Mouse (Mus musculus) megakaryocyte, embryonic 14.5 days (primary cell): ENCODE measurements around the gene Ms4a3.

Source experiments
- FLI1 ChIP-seq: IDR thresholded peaks from 2 replicates; pipeline ENCODE4 v1.6.1; 2012; ENCODE audit warnings: low read length, inconsistent platforms, mixed read lengths
- GATA1 ChIP-seq: IDR thresholded peaks from 3 replicates; pipeline ENCODE4 v1.6.1; 2012; ENCODE audit warnings: mixed read lengths, low read length, inconsistent platforms, borderline replicate concordance

DNA sequence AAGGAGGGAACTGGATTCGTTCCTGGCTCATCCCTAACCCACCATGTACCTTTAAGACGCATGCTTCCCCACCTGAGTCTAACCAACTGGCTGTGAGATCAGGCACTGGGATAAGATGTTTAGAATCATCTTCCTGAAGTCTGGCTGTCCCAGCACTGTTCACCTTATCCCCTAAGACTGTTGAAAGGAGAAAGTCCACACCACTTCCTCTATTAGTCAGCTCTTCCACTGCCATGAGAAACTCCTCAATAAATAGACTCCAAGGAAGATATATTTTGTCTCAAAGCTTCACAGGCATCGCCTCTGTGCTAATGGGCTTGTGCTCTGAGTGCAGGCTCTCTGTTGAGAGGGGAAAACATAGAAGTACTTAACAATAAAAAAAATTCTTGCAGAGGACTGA is 5.5 kb upstream of the Ms4a3 start:
- TF ChIP-seq GATA1 (no peak), FLI1 (no peak)
